Mouse (Mus musculus): Measurements from ENCODE around the gene Kcnc3. TPM values are rescaled to one million over a fixed set of nuclear protein-coding genes. Genes with fewer than 3 reads are reported as not detected.
A peak's percentile ranks its signal among the peaks of the same experiment; 100 is the strongest.

The Kcnc3 gene
- polyA plus RNA-seq, 1 experiment from 2014 or later: 0.13 TPM

GRCm38 (mm10) chr7:44600691-44601262 lies 10.3 kb downstream of the Kcnc3 start:
- no peak for ATAC-seq
- no peak overlapping the region for H3K4me3 ChIP-seq
- WGBS (ENCODE audit: insufficient replicate concordance): 70% methylated on average over 10 of the region's 10 CpGs
- H3K9ac ChIP-seq: no peak overlapping the region
- no peak overlapping the region for H3K4me2 ChIP-seq
- H3K9me3 ChIP-seq (replicated peaks): no peaks in the 10 kb centered on the region
- no peaks in the 10 kb centered on the region for H3K4me1 ChIP-seq
- H3K36me3 ChIP-seq: no peaks in the 10 kb centered on the region
- H3K27ac ChIP-seq: no peak overlapping the region
- H3K27me3 ChIP-seq (replicated peaks): peaks cover 76% of the 10 kb centered on the region

- ATAC-seq: no peak
- peaks cover 78% of the 10 kb centered on the region for H3K27me3 ChIP-seq (replicated peaks)
- H3K27ac ChIP-seq: no peak overlapping the region
- no peak overlapping the region for H3K4me3 ChIP-seq
- no peak overlapping the region for H3K4me2 ChIP-seq
- no peak overlapping the region for H3K9ac ChIP-seq
- no peaks in the 10 kb centered on the region for H3K9me3 ChIP-seq (replicated peaks)
- H3K4me1 ChIP-seq: no peaks in the 10 kb centered on the region
- H3K36me3 ChIP-seq: no peaks in the 10 kb centered on the region
- 12% methylated on average over 19 of the region's 19 CpGs for WGBS (ENCODE audit: insufficient replicate concordance)
Observed at GRCm38 (mm10) chr7:44601646-44602045, 11.2 kb downstream of the Kcnc3 start.

DNA sequence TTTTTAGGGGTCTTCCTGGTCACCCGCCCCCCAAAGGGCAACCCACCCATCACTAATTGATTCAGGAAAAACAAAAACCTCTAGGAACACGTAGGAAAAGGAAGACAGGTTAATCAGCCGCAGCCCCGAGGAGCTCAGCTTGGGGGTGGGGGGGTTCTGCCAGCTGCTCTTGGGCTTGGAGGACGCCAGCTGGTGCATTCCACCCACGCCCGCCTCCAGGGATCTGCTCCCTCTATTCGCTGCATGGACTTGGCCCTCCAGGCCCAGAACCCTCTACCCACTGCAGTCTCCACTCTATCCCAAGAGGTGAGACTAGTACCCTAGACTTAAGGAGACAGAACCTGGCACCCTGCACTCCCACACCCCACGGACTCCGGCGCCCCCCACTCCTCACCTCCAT lies 12.0 kb downstream of the Kcnc3 start:
- H3K9me3 ChIP-seq (replicated peaks): no peaks in the 10 kb centered on the region
- no peaks in the 10 kb centered on the region for H3K36me3 ChIP-seq
- WGBS (ENCODE audit: insufficient replicate concordance): 18% methylated on average over 11 of the region's 11 CpGs
- no peak overlapping the region for H3K27ac ChIP-seq
- no peaks in the 10 kb centered on the region for H3K4me1 ChIP-seq
- H3K4me3 ChIP-seq: no peak overlapping the region
- peaks cover 86% of the 10 kb centered on the region for H3K27me3 ChIP-seq (replicated peaks)
- ATAC-seq: no peak
- no peak overlapping the region for H3K4me2 ChIP-seq
- H3K9ac ChIP-seq: no peak overlapping the region

- H3K27me3 ChIP-seq (replicated peaks): peaks cover 88% of the 10 kb centered on the region
- no peaks in the 10 kb centered on the region for H3K9me3 ChIP-seq (replicated peaks)
- no peaks in the 10 kb centered on the region for H3K36me3 ChIP-seq
- 2% methylated on average over 20 of the region's 20 CpGs for WGBS (ENCODE audit: insufficient replicate concordance)
- H3K4me3 ChIP-seq: peak overlapping the region; percentile 26; the same call in 1 of the 2 replicates
- no peak for ATAC-seq
- no peak overlapping the region for H3K9ac ChIP-seq
- H3K27ac ChIP-seq: no peak overlapping the region
- no peaks in the 10 kb centered on the region for H3K4me1 ChIP-seq
- peak overlapping the region; percentile 50 for H3K4me2 ChIP-seq
Observed at GRCm38 (mm10) chr7:44603186-44603855, 12.9 kb downstream of the Kcnc3 start.

- peak; percentile 48 for ATAC-seq
- Histone ChIP-seq H3K9me3 (replicated peaks) (no peaks in the 10 kb centered on the region), H3K4me3 (peak overlapping the region; percentile 26), H3K27me3 (replicated peaks) (peaks cover 95% of the 10 kb centered on the region), H3K36me3 (no peaks in the 10 kb centered on the region), H3K4me1 (no peaks in the 10 kb centered on the region), H3K4me2 (peak overlapping the region; percentile 50), H3K27ac (no peak overlapping the region), H3K9ac (no peak overlapping the region)
- 5% methylated on average over 19 of the region's 25 CpGs for WGBS (ENCODE audit: insufficient replicate concordance)
Observed at GRCm38 (mm10) chr7:44604139-44604606, 13.7 kb downstream of the Kcnc3 start.

DNA sequence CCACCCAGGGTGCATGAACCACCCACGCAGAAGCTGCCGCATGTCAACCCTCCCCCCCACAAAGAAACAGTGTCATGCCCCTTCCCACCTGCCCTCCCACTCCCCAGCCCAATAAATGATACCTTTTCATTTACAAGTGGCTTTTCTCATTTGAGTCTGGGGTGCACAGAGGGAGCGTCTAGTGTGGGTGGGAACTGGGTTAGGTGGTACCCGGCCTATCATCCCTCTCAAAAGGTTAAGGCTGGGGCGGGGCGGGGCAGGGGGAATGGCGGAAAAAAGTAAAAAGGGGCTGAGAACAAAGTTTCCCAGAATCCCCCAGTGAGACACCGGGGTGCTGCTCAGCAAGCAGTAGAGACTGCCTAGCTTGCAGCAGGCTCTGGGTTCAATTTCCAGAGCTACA lies 14.2 kb downstream of the Kcnc3 start:
- no peak for ATAC-seq
- WGBS (ENCODE audit: insufficient replicate concordance): 5% methylated on average over 8 of the region's 8 CpGs
- Histone ChIP-seq H3K36me3 (no peaks in the 10 kb centered on the region), H3K27ac (no peak overlapping the region), H3K9me3 (replicated peaks) (no peaks in the 10 kb centered on the region), H3K9ac (no peak overlapping the region), H3K4me3 (0 out of 2 replicates have a peak overlapping the region, but pooled peaks have one; percentile 26), H3K4me1 (no peaks in the 10 kb centered on the region), H3K27me3 (replicated peaks) (peaks cover 93% of the 10 kb centered on the region), H3K4me2 (peak overlapping the region; percentile 50)

DNA sequence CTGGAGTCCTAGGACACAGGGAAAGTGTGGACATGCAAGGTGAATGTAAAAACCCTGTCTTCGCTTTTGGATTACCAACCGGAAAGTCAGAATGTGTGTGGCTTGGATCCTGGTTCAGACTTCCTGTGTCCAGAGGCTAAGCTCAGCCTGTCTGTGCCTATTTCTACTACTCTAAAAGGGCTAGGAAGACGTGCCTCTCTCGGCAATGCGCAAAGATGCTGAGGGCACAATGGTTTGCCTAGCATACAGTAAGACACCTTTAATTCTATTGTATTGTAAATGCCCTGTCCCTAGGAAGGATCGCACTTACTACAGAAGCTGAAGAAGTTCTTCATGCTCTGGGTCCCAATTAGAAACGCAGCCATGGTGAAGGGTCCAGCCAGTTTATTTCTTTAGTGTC lies 15.0 kb downstream of the Kcnc3 start:
- no peaks in the 10 kb centered on the region for H3K9me3 ChIP-seq (replicated peaks)
- no peak overlapping the region for H3K4me2 ChIP-seq
- H3K27ac ChIP-seq: no peak overlapping the region
- H3K4me3 ChIP-seq: no peak overlapping the region
- ATAC-seq: no peak
- 38% methylated on average over 7 of the region's 7 CpGs for WGBS (ENCODE audit: insufficient replicate concordance)
- H3K36me3 ChIP-seq: no peaks in the 10 kb centered on the region
- H3K9ac ChIP-seq: no peak overlapping the region
- H3K27me3 ChIP-seq (replicated peaks): peaks cover 93% of the 10 kb centered on the region
- H3K4me1 ChIP-seq: no peaks in the 10 kb centered on the region

GRCm38 (mm10) chr7:44606171-44606901 lies 15.9 kb downstream of the Kcnc3 start:
- H3K9me3 ChIP-seq (replicated peaks): no peaks in the 10 kb centered on the region
- H3K4me1 ChIP-seq: no peaks in the 10 kb centered on the region
- H3K9ac ChIP-seq: no peak overlapping the region
- no peak overlapping the region for H3K4me2 ChIP-seq
- H3K27me3 ChIP-seq (replicated peaks): peaks cover 89% of the 10 kb centered on the region
- H3K36me3 ChIP-seq: no peaks in the 10 kb centered on the region
- ATAC-seq: peak; percentile 30; the same call in 1 of the 2 replicates
- H3K27ac ChIP-seq: no peak overlapping the region
- 8% methylated on average over 29 of the region's 29 CpGs for WGBS (ENCODE audit: insufficient replicate concordance)
- H3K4me3 ChIP-seq: no peak overlapping the region

GRCm38 (mm10) chr7:44612192-44612591 lies 21.7 kb downstream of the Kcnc3 start:
- WGBS (ENCODE audit: insufficient replicate concordance): 47% methylated on average over 7 of the region's 7 CpGs

DNA sequence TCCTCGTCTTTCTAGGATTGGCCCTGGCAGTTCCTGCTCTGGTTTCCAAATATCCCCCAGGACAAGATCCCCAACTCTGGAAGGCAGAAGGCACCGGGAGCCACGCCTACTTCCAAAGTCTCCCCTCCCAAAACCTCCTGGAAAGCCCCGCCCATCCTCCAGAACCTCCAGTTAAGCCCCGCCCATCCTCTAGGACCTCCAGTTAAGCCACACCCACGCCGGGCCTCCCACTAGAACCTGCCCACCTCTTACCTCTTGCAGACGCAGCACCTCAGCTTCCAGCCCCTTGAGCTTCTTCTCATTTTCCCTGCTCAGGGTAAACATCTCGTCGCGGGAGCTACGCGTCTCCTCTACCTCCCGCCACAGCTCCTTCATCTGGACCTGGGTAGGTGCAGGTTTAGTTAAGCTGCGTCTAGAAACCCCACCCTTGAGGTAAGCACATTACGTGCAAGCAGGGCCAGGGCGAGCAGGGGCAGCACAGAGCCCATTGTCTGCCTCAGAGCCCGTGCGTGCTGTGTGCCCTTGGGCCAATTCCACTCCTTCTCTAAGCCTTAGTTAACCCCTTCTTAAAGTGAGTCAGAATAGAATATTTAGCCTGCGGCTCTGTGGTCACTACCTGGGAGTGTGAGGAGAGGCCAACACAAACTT lies 23.7 kb downstream of the Kcnc3 start:
- ATAC-seq: no peak
- 10% methylated on average over 20 of the region's 20 CpGs for WGBS (ENCODE audit: insufficient replicate concordance)
- no peak overlapping the region for H3K9ac ChIP-seq

More at GRCm38 (mm10) chr7:44612192-44612591, 21.7 kb downstream of the Kcnc3 start:
- Histone ChIP-seq H3K36me3 (no peaks in the 10 kb centered on the region), H3K9ac (no peak overlapping the region), H3K4me2 (no peak overlapping the region), H3K27me3 (replicated peaks) (peaks cover 81% of the 10 kb centered on the region), H3K4me1 (no peaks in the 10 kb centered on the region), H3K27ac (no peak overlapping the region), H3K4me3 (no peak overlapping the region), H3K9me3 (replicated peaks) (no peaks in the 10 kb centered on the region)
- ATAC-seq: no peak

GRCm38 (mm10) chr7:44615309-44615708 lies 24.8 kb downstream of the Kcnc3 start:
- ATAC-seq: no peak
- Histone ChIP-seq H3K36me3 (no peaks in the 10 kb centered on the region), H3K4me3 (no peak overlapping the region), H3K27me3 (replicated peaks) (peaks cover 57% of the 10 kb centered on the region), H3K4me2 (no peak overlapping the region), H3K9ac (no peak overlapping the region), H3K4me1 (no peaks in the 10 kb centered on the region), H3K27ac (no peak overlapping the region), H3K9me3 (replicated peaks) (no peaks in the 10 kb centered on the region)
- 9% methylated on average over 10 of the region's 10 CpGs for WGBS (ENCODE audit: insufficient replicate concordance)

More for the DNA sequence above, 23.7 kb downstream of the Kcnc3 start:
- H3K4me1 ChIP-seq: no peaks in the 10 kb centered on the region
- no peak overlapping the region for H3K4me2 ChIP-seq
- peaks cover 66% of the 10 kb centered on the region for H3K27me3 ChIP-seq (replicated peaks)
- H3K4me3 ChIP-seq: no peak overlapping the region
- H3K27ac ChIP-seq: no peak overlapping the region
- no peaks in the 10 kb centered on the region for H3K36me3 ChIP-seq
- no peaks in the 10 kb centered on the region for H3K9me3 ChIP-seq (replicated peaks)

DNA sequence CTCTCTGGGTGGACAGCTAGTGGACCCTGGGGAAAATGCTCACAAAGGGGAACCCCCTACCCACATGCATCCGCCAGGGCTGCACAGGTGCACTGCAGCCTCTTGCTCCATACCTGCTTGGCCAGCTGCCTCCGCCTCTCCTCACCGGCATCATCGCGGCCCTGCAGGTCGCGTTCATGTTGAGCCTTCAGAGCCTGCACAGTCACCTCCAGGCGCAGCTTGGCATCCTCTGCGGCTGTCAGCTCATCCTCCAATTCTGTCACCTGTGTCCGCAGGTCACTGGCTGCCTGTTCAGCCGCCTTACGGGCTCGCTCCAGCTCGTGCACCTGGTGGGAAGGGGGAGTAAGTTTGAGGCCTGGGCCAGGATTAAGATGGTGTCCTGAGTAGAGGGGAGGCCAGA lies 25.5 kb downstream of the Kcnc3 start:
- WGBS (ENCODE audit: insufficient replicate concordance): 55% methylated on average over 14 of the region's 14 CpGs
- Histone ChIP-seq H3K4me2 (no peak overlapping the region), H3K9ac (no peak overlapping the region), H3K9me3 (replicated peaks) (no peaks in the 10 kb centered on the region), H3K4me1 (no peaks in the 10 kb centered on the region), H3K27ac (no peak overlapping the region), H3K27me3 (replicated peaks) (peaks cover 53% of the 10 kb centered on the region), H3K4me3 (no peak overlapping the region), H3K36me3 (no peaks in the 10 kb centered on the region)
- no peak for ATAC-seq
